Mouse (Mus musculus): ENCODE measurements around the gene Rhobtb3. TPM values are rescaled to one million over a fixed set of nuclear protein-coding genes. Genes with fewer than 3 reads are reported as not detected.
"Not testable (repeated sequence)": the region's sequence is repeated elsewhere in the genome, so short reads cannot be mapped to it uniquely, and the experiment has no call there.

Rhobtb3 gene
- total RNA-seq, 2 experiments from 2014 or later: 17.8 to 18.5 TPM

DNA sequence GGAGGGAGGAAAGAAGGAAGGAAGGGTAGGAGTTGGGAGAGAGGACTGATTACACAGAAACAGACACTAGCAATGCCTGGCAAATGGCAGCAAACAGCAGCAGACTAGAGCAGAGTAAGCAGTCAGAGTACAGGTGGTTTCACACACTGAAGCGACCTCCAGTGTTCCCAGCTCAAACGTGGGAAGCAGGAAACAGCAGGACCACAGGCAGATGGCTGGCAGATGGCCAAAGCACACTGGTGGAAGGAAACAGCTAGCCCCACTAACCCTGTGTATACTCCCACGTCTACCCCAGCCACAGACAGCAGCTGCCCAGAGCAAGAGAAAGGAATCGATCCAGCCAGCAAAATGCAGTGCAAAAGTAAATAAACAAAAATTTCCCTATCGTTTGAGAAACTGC lies 12.7 kb downstream of the Rhobtb3 start:
- intact Hi-C loops (cut with DNase I): no loop called here
- peak; percentile 38 to 90 for DNase-seq (ENCODE audit: extremely low spot score in 1 of 2, low spot score in 2 of 2)

- no peak for DNase-seq (ENCODE audit: extremely low spot score in 1 of 2, low spot score in 2 of 2)
- intact Hi-C loops (cut with DNase I): no loop called here
Measured at GRCm38 (mm10) chr13:75930660-75931059, 13.1 kb downstream of the Rhobtb3 start.

GRCm38 (mm10) chr13:75930023-75930422 lies 13.7 kb downstream of the Rhobtb3 start:
- intact Hi-C loops (cut with DNase I): no loop called here
- DNase-seq (ENCODE audit: extremely low spot score in 1 of 2, low spot score in 2 of 2): no peak

GRCm38 (mm10) chr13:75929071-75929470 lies 14.7 kb downstream of the Rhobtb3 start:
- DNase-seq (ENCODE audit: extremely low spot score in 1 of 2, low spot score in 2 of 2); intact Hi-C loops (cut with DNase I): not testable (repeated sequence)

- intact Hi-C loops (cut with DNase I): no loop called here
- no peak for DNase-seq (ENCODE audit: extremely low spot score in 1 of 2, low spot score in 2 of 2)
Measured at GRCm38 (mm10) chr13:75927951-75928350, 15.8 kb downstream of the Rhobtb3 start.

GRCm38 (mm10) chr13:75914151-75914550 lies 29.6 kb downstream of the Rhobtb3 start:
- DNase-seq (ENCODE audit: extremely low spot score in 1 of 2, low spot score in 2 of 2): no peak
- intact Hi-C loops (cut with DNase I): no loop called here

GRCm38 (mm10) chr13:75908187-75908586 lies 35.5 kb downstream of the Rhobtb3 start:
- no peak for DNase-seq (ENCODE audit: extremely low spot score in 1 of 2, low spot score in 2 of 2)
- intact Hi-C loops (cut with DNase I): no loop called here

GRCm38 (mm10) chr13:75907133-75907532 lies 36.6 kb downstream of the Rhobtb3 start:
- no peak for DNase-seq (ENCODE audit: extremely low spot score in 1 of 2, low spot score in 2 of 2)
- intact Hi-C loops (cut with DNase I): no loop called here

- intact Hi-C loops (cut with DNase I): no loop called here
- no peak for DNase-seq (ENCODE audit: extremely low spot score in 1 of 2, low spot score in 2 of 2)
Measured at GRCm38 (mm10) chr13:75904660-75905059, 39.1 kb downstream of the Rhobtb3 start.

GRCm38 (mm10) chr13:75900928-75901327 lies 42.8 kb downstream of the Rhobtb3 start:
- DNase-seq (ENCODE audit: extremely low spot score in 1 of 2, low spot score in 2 of 2); intact Hi-C loops (cut with DNase I): not testable (repeated sequence)

- intact Hi-C loops (cut with DNase I): no loop called here
- no peak for DNase-seq (ENCODE audit: extremely low spot score in 1 of 2, low spot score in 2 of 2)
Measured at GRCm38 (mm10) chr13:75892876-75893275, 50.8 kb downstream of the Rhobtb3 start.

- intact Hi-C loops (cut with DNase I): no loop called here
- DNase-seq (ENCODE audit: extremely low spot score in 1 of 2, low spot score in 2 of 2): no peak
Measured at GRCm38 (mm10) chr13:75892291-75892690, 51.4 kb downstream of the Rhobtb3 start.

DNA sequence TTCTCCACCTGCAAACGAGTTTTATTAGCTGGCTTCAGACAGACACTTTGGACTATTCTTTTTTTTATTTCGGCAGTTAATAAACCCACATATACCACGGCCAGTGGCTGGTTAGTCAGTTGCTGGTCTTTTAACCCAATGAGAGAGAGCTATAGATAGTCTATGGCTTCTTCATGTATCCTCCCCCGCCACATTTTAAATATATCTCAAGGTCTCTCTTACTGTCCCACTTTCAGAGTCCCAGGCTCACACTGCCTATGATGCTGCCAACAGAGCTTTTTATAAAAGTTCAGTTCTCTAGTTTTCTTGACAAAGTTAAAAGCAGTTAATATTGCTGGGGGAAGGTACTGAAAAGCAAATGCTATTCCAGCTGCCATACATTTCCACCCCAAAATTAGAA lies 51.9 kb downstream of the Rhobtb3 start:
- no peak for DNase-seq (ENCODE audit: extremely low spot score in 1 of 2, low spot score in 2 of 2)
- intact Hi-C loops (cut with DNase I): no loop called here

GRCm38 (mm10) chr13:75883792-75884191 lies 59.9 kb downstream of the Rhobtb3 start:
- DNase-seq (ENCODE audit: extremely low spot score in 1 of 2, low spot score in 2 of 2): no peak
- intact Hi-C loops (cut with DNase I): no loop called here

- intact Hi-C loops (cut with DNase I): no loop called here
- peak in 1 of 2 experiments; percentile 23 for DNase-seq (ENCODE audit: extremely low spot score in 1 of 2, low spot score in 2 of 2)
Measured at GRCm38 (mm10) chr13:75880501-75880900, 63.2 kb downstream of the Rhobtb3 start.

GRCm38 (mm10) chr13:75879756-75880155 lies 64.0 kb downstream of the Rhobtb3 start:
- intact Hi-C loops (cut with DNase I): loop anchor here (2.0 to 10.0 kb wide), 3 partner anchors 143 to 653 kb away; partner anchors contain the start of gene Ell2

DNA sequence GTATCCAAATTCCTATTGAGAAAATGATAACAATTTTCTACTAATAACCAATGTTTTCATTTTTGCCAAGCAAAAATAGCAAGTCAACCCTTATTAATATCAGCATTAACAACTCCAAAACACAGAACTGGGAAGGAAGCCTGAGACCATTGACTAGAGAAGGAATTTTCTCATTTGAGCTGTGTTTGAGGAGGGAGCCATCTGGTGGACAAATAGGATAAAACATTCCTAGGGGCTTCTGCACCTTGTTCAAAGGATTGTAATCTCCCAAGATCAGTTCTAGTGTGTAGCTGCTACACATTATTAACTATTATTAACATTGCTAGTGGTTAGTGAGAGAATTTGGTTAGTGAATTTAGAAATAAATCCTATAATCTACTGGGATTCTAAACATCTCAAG lies 65.8 kb downstream of the Rhobtb3 start:
- peak in 1 of 2 experiments; percentile 73 for DNase-seq (ENCODE audit: extremely low spot score in 1 of 2, low spot score in 2 of 2)

More at GRCm38 (mm10) chr13:75879756-75880155, 64.0 kb downstream of the Rhobtb3 start:
- no peak for DNase-seq (ENCODE audit: extremely low spot score in 1 of 2, low spot score in 2 of 2)

DNA sequence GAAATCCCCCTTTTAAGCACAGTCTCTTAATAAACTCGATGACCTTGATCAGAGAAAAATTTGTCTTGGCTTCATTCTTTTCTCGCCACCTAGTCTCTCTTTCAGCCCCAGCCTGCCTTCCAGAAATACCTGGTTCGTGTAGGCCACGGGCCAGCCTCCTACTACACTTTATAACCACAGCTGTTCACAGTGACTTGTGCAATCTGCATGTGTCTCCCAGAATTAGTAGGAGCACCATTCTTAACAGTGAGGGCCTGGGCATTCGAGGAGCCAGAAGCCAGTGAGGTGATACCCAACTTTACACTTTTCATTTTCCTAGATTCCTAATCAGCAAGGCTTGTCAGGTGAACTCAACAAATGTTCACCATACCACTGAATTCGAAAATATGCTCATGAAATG lies 67.1 kb downstream of the Rhobtb3 start:
- intact Hi-C loops (cut with DNase I): loop anchor here (5.0 to 10.0 kb wide), 2 partner anchors 146 to 172 kb away; partner anchors contain the start of gene Ell2
- no peak for DNase-seq (ENCODE audit: extremely low spot score in 1 of 2, low spot score in 2 of 2)

More for the DNA sequence above, 65.8 kb downstream of the Rhobtb3 start:
- intact Hi-C loops (cut with DNase I): loop anchor here (2.0 to 10.0 kb wide), 3 partner anchors 144 to 651 kb away; partner anchors contain the start of gene Ell2

DNA sequence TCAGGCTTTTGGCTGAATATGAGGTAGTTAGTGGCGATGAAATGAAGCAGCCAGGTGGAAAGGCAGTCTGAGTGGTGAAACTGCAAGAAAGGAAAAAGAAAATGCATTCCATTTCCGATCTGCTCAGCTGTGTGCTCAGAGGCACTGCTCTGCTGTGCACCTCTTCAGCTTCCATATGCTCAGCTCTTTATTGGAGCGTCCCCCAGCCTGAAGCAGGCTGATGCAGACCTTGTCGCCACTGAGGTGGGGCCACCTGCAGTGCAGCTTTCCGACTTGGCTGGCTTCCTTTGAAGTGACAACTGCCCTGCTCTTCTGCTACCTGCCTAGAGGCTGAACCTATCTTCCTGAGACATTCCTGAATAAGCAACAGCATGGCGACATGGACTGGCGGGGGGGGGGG lies 67.5 kb downstream of the Rhobtb3 start:
- DNase-seq (ENCODE audit: extremely low spot score in 1 of 2, low spot score in 2 of 2): not testable (repeated sequence)
- intact Hi-C loops (cut with DNase I): loop anchor here (5.0 to 10.0 kb wide), 2 partner anchors 146 to 171 kb away; partner anchors contain the start of gene Ell2

DNA sequence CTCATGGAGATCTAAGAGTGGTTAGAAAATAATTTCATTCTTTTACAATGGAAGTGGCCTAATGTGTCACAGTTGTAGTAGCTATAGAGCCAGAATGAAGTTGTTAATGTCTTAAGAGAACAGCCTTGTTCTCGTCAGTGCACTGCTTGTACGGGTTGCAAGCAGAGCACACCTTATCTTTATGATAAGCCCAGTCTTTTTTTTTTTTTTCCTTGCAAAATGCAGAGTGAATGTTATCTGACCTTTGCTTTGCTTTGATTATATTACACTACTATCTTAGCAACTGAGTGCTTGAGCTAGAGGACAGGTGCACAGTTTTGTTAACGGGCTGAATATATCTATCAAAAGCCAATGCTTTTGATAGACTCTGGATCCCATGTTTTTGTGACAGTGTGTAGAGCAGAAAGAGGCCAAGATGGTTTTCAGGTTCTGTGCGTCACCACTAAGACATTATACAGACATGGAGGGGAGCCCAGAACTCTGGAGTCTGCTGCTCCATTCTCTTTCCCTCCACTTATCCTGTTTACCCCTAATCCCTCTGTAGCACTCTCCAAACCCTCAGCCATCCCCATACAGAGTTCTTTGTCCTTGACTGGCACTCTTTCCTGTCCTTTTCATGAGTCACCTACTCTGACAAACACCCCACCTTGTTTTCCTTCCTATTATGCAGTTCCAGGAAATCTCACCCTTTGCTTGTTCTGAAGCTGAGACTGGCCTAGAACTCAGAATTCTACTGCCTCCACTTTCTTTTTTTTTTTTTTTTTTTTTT lies 68.9 kb downstream of the Rhobtb3 start:
- intact Hi-C loops (cut with DNase I): loop anchor here (5.0 to 10.0 kb wide), 2 partner anchors 148 to 170 kb away; partner anchors contain the start of gene Ell2
- DNase-seq (ENCODE audit: extremely low spot score in 1 of 2, low spot score in 2 of 2): no peak

Data from left cerebral cortex, postnatal 10 days (tissue).